Mouse (Mus musculus) stomach, embryonic 14.5 days (tissue): ENCODE measurements at regions not wholly inside any gene's neighbourhood (a gene's known extent, or its start where the extent isn't known, plus 50 kb on each side); places are given as distances from the start of the nearest gene placed in this dataset.

Experiments used
- ATAC-seq: fragments of 200-750 bp; cut with Nextera tagmentation; 2 replicates; pipeline ENCODE4 v1.8.0; 2017; ENCODE audit warnings: low read depth, moderate TSS enrichment; ENCODE audit not compliant: insufficient number of reproducible peaks, insufficient read depth, low FRiP score
- H3K27ac ChIP-seq: fragments of 300-500 bp; sonication (generic); 2 replicates; pipeline ENCODE4 v1.5.1; 2014; ENCODE audit warnings: mild to moderate bottlenecking, low read length, moderate library complexity, mixed read lengths
- H3K27me3 ChIP-seq: fragments of 300-500 bp; sonication (generic); 2 replicates; pipeline ENCODE4 v1.6.1; 2014; ENCODE audit warnings: low read length, control low read depth, mixed read lengths; ENCODE audit not compliant: control insufficient read depth, insufficient read depth
- H3K36me3 ChIP-seq: fragments of 300-500 bp; sonication (generic); 2 replicates; pipeline ENCODE4 v1.6.1; 2014; ENCODE audit warnings: mild to moderate bottlenecking, control low read depth, low read length, moderate library complexity, mixed read lengths; ENCODE audit not compliant: control insufficient read depth, insufficient read depth
- H3K4me1 ChIP-seq: fragments of 300-500 bp; sonication (generic); 2 replicates; pipeline ENCODE4 v1.6.1; 2014; ENCODE audit warnings: low read length, control low read depth, mixed read lengths; ENCODE audit not compliant: control insufficient read depth, insufficient read depth
- H3K4me2 ChIP-seq: fragments of 300-500 bp; sonication (generic); replicated peaks from 2 replicates; pipeline ENCODE4 v1.6.1; 2014; ENCODE audit warnings: low read depth, low read length, control low read depth
- H3K4me3 ChIP-seq: fragments of 300-500 bp; sonication (generic); 2 replicates; pipeline ENCODE4 v1.5.1; 2014; ENCODE audit warnings: low read depth, low read length, control low read depth
- H3K9ac ChIP-seq: fragments of 300-500 bp; sonication (generic); replicated peaks from 2 replicates; pipeline ENCODE4 v1.6.1; 2014; ENCODE audit warnings: low read depth, mild to moderate bottlenecking, control low read depth, low read length, moderate library complexity, mixed read lengths
- H3K9me3 ChIP-seq: fragments of 300-500 bp; sonication (generic); 2 replicates; pipeline ENCODE4 v1.6.1; 2016; ENCODE audit warnings: low read depth, low read length, control low read depth; ENCODE audit not compliant: control insufficient read depth
- WGBS: fragments of 180-500 bp; shearing (Covaris S2); extraction: QIAGEN DNeasy Blood & Tissue Kit; methylation state at CpG from one replicate; pipeline ENCODE4 v1.1.7; 2014; 5-methylcytosine and 5-hydroxymethylcytosine counted together

DNA sequence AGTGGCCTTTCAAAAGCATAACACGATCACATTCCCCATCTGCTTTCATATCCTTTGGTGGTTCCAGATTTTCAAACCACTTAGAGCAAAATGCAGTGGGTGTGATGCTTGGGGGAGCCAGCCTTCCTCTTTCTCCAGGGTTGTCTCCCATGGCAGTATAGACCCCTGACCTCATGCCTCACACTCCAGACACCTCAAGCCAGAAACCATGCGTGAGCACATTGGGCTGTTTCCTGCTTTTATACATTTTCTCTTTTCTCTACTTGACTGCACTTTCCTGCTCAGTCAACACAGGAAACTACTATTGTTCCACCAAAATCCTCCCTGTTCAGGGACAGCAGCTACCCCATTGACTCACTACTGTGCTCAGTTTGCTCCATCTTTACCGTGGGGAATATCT is 253.7 kb downstream of the Efnb2 start:
- Histone ChIP-seq H3K4me3 (no peak overlapping the region), H3K36me3 (no peaks in the 10 kb centered on the region)
- no peak for ATAC-seq

GRCm38 (mm10) chr8:8403410-8403809 is 257.6 kb downstream of the Efnb2 start:
- H3K4me1 ChIP-seq = no peaks in the 10 kb centered on the region
- no peaks in the 10 kb centered on the region for H3K27me3 ChIP-seq
- H3K27ac ChIP-seq = no peak overlapping the region
- H3K4me3 ChIP-seq = no peak overlapping the region
- WGBS = 58% methylated on average over 3 of the region's 3 CpGs
- H3K4me2 ChIP-seq = no peak overlapping the region
- no peak for ATAC-seq
- no peaks in the 10 kb centered on the region for H3K9me3 ChIP-seq
- no peaks in the 10 kb centered on the region for H3K36me3 ChIP-seq
- no peak overlapping the region for H3K9ac ChIP-seq

More for the DNA sequence above, 253.7 kb downstream of the Efnb2 start:
- H3K4me1 ChIP-seq = no peaks in the 10 kb centered on the region
- 76% methylated on average over 3 of the region's 3 CpGs for WGBS
- H3K9ac ChIP-seq = no peak overlapping the region
- H3K4me2 ChIP-seq = no peak overlapping the region
- no peaks in the 10 kb centered on the region for H3K9me3 ChIP-seq
- H3K27me3 ChIP-seq = no peaks in the 10 kb centered on the region
- H3K27ac ChIP-seq = no peak overlapping the region

- Histone ChIP-seq H3K27me3 (no peaks in the 10 kb centered on the region), H3K4me2 (no peak overlapping the region), H3K9ac (no peak overlapping the region), H3K4me3 (no peak overlapping the region), H3K4me1 (no peaks in the 10 kb centered on the region), H3K27ac (no peak overlapping the region), H3K9me3 (no peaks in the 10 kb centered on the region), H3K36me3 (no peaks in the 10 kb centered on the region)
- 31% methylated on average over 5 of the region's 5 CpGs for WGBS
- no peak for ATAC-seq
These were observed 268.7 kb downstream of the Efnb2 start for GRCm38 (mm10) chr8:8392303-8392702.

- no peak for ATAC-seq
- H3K4me1 ChIP-seq = no peaks in the 10 kb centered on the region
These were observed 269.7 kb downstream of the Efnb2 start for GRCm38 (mm10) chr8:8391321-8391720.

DNA sequence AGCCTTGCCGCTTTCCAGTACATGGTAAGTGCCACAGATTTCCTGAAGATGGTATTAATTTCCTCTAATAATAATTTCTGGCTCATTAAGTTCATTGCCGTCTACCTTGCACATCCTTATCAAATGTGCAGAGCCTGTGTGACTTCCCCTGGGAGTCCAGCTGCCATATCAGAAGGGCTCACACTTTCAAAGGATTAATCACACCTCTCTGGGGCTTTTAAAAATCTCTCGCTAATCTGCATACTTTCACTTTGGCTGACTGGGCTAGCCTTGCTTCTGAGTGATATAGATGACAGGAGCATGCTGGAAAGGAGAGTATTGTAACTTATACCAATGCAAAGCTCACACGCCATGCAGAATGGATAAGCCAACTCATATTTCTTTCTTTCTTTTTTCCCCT is 282.8 kb downstream of the Efnb2 start:
- H3K36me3 ChIP-seq = no peaks in the 10 kb centered on the region
- H3K4me1 ChIP-seq = no peaks in the 10 kb centered on the region
- H3K27me3 ChIP-seq = no peaks in the 10 kb centered on the region
- no peak overlapping the region for H3K27ac ChIP-seq
- no peak overlapping the region for H3K9ac ChIP-seq
- no peak for ATAC-seq
- no peak overlapping the region for H3K4me2 ChIP-seq
- no peak overlapping the region for H3K4me3 ChIP-seq
- H3K9me3 ChIP-seq = no peaks in the 10 kb centered on the region
- 69% methylated on average over 4 of the region's 4 CpGs for WGBS

More at GRCm38 (mm10) chr8:8391321-8391720, 269.7 kb downstream of the Efnb2 start:
- H3K36me3 ChIP-seq = no peaks in the 10 kb centered on the region
- H3K9ac ChIP-seq = no peak overlapping the region
- 88% methylated on average over 9 of the region's 9 CpGs for WGBS
- no peaks in the 10 kb centered on the region for H3K9me3 ChIP-seq
- no peak overlapping the region for H3K4me3 ChIP-seq
- H3K27me3 ChIP-seq = no peaks in the 10 kb centered on the region
- H3K27ac ChIP-seq = no peak overlapping the region
- no peak overlapping the region for H3K4me2 ChIP-seq

DNA sequence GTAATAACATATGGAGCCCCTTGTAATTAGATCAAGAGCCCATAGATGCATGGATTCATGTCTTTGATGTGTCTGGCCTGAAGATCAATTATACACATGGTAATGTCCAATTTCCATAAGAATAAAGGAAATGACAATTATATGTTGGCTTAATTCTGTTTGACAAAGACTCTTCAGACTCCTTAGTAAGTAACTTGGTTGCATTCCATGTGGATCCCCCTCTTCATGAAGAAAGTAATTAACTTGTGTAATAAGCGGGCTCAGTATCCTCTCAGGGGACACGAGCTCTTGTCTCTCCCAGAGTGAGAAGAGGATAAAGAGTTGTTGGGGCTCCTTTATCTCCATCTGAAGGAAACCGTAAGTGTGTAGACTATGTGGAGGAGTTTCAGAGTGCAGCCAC is 284.3 kb downstream of the Efnb2 start:
- Histone ChIP-seq H3K27me3 (no peaks in the 10 kb centered on the region), H3K27ac (no peak overlapping the region), H3K4me3 (no peak overlapping the region), H3K4me2 (no peak overlapping the region), H3K9ac (no peak overlapping the region), H3K9me3 (no peaks in the 10 kb centered on the region), H3K4me1 (no peaks in the 10 kb centered on the region), H3K36me3 (no peaks in the 10 kb centered on the region)
- 79% methylated on average over 3 of the region's 3 CpGs for WGBS
- no peak for ATAC-seq

- no peak overlapping the region for H3K4me3 ChIP-seq
- WGBS = 66% methylated on average over 2 of the region's 2 CpGs
- no peaks in the 10 kb centered on the region for H3K36me3 ChIP-seq
- H3K4me1 ChIP-seq = no peaks in the 10 kb centered on the region
- no peak overlapping the region for H3K27ac ChIP-seq
- H3K4me2 ChIP-seq = no peak overlapping the region
- no peaks in the 10 kb centered on the region for H3K27me3 ChIP-seq
- no peak overlapping the region for H3K9ac ChIP-seq
- ATAC-seq = no peak
- no peaks in the 10 kb centered on the region for H3K9me3 ChIP-seq
These were observed 284.7 kb downstream of the Efnb2 start for GRCm38 (mm10) chr8:8376379-8376778.

- Histone ChIP-seq H3K4me1 (no peaks in the 10 kb centered on the region), H3K4me2 (no peak overlapping the region), H3K4me3 (no peak overlapping the region), H3K27ac (no peak overlapping the region), H3K9ac (no peak overlapping the region), H3K27me3 (no peaks in the 10 kb centered on the region), H3K9me3 (no peaks in the 10 kb centered on the region), H3K36me3 (no peaks in the 10 kb centered on the region)
- WGBS = 69% methylated on average over 4 of the region's 4 CpGs
- ATAC-seq = no peak
These were observed 293.7 kb downstream of the Efnb2 start for GRCm38 (mm10) chr8:8367282-8367871.

DNA sequence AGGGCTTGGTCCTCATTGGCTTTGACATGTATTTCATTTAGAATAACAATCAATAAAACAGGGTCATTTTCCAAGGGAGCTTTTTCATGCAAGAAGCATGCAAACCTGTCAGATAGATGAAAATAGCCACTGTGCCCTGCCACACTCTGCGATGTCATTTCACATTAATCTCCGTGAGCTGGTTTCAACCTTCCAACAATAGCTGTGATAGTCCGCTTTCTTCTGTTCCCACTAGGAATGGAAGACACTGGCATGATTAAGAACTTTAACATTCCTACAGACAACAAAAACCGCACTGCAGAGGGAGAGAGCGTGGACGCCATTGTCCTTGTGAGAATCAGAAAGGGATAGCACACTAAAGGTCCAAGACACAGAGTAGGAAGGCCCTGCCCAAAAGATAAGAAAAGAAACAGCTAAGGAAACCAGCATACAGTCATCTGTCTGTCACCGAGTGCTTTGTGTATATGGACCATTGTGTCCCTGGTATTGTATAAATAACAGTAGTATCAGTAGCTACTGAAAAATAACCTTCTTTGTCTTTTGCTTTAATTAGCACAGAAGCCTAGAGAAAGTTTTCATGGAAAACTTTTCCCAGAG is 299.0 kb downstream of the Efnb2 start:
- no peak overlapping the region for H3K4me2 ChIP-seq
- no peaks in the 10 kb centered on the region for H3K27me3 ChIP-seq
- H3K4me3 ChIP-seq = no peak overlapping the region
- WGBS = 72% methylated on average over 7 of the region's 7 CpGs
- no peak overlapping the region for H3K27ac ChIP-seq
- no peaks in the 10 kb centered on the region for H3K4me1 ChIP-seq
- no peaks in the 10 kb centered on the region for H3K36me3 ChIP-seq
- no peak overlapping the region for H3K9ac ChIP-seq
- no peaks in the 10 kb centered on the region for H3K9me3 ChIP-seq
- ATAC-seq = no peak
